Mouse (Mus musculus) heart, postnatal 0 days (tissue): ENCODE measurements at regions not wholly inside any gene's neighbourhood (a gene's known extent, or its start where the extent isn't known, plus 50 kb on each side); places are given as distances from the start of the nearest gene placed in this dataset.

Experiments
- ATAC-seq: fragments of 200-750 bp; cut with Nextera tagmentation; 2 replicates; pipeline ENCODE4 v1.8.0; 2017; ENCODE audit warnings: low read depth, moderate number of reproducible peaks, moderate library complexity; ENCODE audit not compliant: insufficient read depth
- DNase-seq: peaks from one replicate; pipeline ENCODE4 v3.0.0-alpha.2; 2016; ENCODE audit warnings: low spot score
- H3K27ac ChIP-seq: fragments of 300-500 bp; sonication (generic); 2 replicates; pipeline ENCODE4 v1.5.1; 2014; ENCODE audit warnings: low read depth, mild to moderate bottlenecking
- H3K27me3 ChIP-seq: fragments of 300-500 bp; sonication (generic); 2 replicates; pipeline ENCODE4 v1.6.1; 2014; ENCODE audit warnings: low read length, mixed read lengths; ENCODE audit not compliant: control insufficient read depth, insufficient read depth
- H3K36me3 ChIP-seq: fragments of 300-500 bp; sonication (generic); replicated peaks from 2 replicates; pipeline ENCODE4 v1.6.1; 2014; ENCODE audit warnings: low read length, mixed read lengths; ENCODE audit not compliant: control insufficient read depth, insufficient read depth
- H3K4me1 ChIP-seq: fragments of 300-500 bp; sonication (generic); 2 replicates; pipeline ENCODE4 v1.6.1; 2014; ENCODE audit warnings: antibody characterized with exemption; ENCODE audit not compliant: control insufficient read depth, insufficient read depth
- H3K4me2 ChIP-seq: fragments of 300-500 bp; sonication (generic); 2 replicates; pipeline ENCODE4 v1.6.1; 2014; ENCODE audit warnings: low read depth, mild to moderate bottlenecking, low read length, moderate library complexity
- H3K4me3 ChIP-seq: fragments of 300-500 bp; sonication (generic); 2 replicates; pipeline ENCODE4 v1.5.1; 2014; ENCODE audit warnings: low read depth, low read length
- H3K9ac ChIP-seq: fragments of 300-500 bp; sonication (generic); replicated peaks from 2 replicates; pipeline ENCODE4 v1.6.1; 2014; ENCODE audit warnings: low read depth, low read length, mixed read lengths
- H3K9me3 ChIP-seq: fragments of 300-500 bp; sonication (generic); replicated peaks from 2 replicates; pipeline ENCODE4 v1.6.1; 2016; ENCODE audit warnings: low read length; ENCODE audit not compliant: control insufficient read depth
- CTCF ChIP-seq: IDR thresholded peaks from 2 replicates; pipeline ENCODE4 v1.5.1; 2016; ENCODE audit warnings: antibody characterized with exemption, control low read depth, low read depth
- EP300 ChIP-seq: IDR thresholded peaks from 2 replicates; pipeline ENCODE4 v1.6.1; 2016; ENCODE audit warnings: antibody characterized with exemption, low read depth
- WGBS: fragments of 180-500 bp; shearing (Covaris S2); extraction: QIAGEN DNeasy Blood & Tissue Kit; methylation state at CpG from one replicate; pipeline ENCODE4 v1.1.7; 2014; 5-methylcytosine and 5-hydroxymethylcytosine counted together

DNA sequence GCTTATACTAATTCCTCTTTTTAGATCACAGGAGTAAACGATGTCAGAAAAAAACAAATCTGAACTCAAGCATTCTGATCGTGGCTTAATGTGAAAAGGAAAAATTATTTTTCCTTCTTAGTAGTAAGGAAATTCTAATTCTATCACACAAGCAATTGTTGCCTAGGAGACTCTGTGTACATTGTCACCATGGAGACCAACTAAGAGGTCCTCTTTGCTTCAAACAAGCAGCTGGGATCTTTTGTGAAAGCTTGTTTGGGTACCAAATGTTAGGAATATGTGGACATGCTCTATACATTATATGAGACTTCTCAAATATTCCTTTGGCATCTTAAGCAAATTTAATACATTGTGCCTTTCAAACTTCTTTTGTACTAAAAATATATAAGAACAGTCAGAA is 345.9 kb upstream of the Atp10a start:
- Histone ChIP-seq H3K4me2 (no peak overlapping the region), H3K36me3 (no peaks in the 10 kb centered on the region), H3K27me3 (no peaks in the 10 kb centered on the region), H3K4me3 (no peak overlapping the region), H3K4me1 (no peaks in the 10 kb centered on the region), H3K9me3 (no peaks in the 10 kb centered on the region), H3K9ac (no peak overlapping the region), H3K27ac (no peak overlapping the region)
- no peak for ATAC-seq
- no peak for DNase-seq
- WGBS: 62% methylated on average over 2 of the region's 2 CpGs
- no peak for TF ChIP-seq EP300
- no peak for TF ChIP-seq CTCF

DNA sequence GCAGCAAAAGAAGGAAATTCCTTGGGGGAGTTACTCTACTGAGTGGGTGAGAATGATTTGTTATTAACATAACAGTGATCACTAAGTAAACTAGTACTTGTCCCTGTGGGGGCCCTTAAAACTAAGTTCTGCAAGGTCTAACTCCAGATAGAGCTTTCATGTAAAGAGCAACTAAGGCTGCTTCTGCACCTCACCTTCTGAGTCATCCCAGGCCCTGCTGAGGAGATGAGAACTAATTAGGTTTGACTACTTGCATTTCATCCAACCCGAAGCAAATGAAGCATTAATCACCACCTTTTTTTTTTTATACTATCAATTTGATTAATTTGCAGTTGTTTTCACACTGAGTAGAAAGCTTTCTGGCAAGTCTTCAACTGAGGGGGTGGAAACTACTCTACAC is 333.6 kb upstream of the Atp10a start:
- ATAC-seq (no peak), DNase-seq (no peak)
- no peaks in the 10 kb centered on the region for H3K36me3 ChIP-seq
- no peak overlapping the region for H3K27ac ChIP-seq
- H3K4me3 ChIP-seq: no peak overlapping the region
- no peak overlapping the region for H3K9ac ChIP-seq
- H3K27me3 ChIP-seq: no peaks in the 10 kb centered on the region
- H3K4me1 ChIP-seq: no peaks in the 10 kb centered on the region
- H3K4me2 ChIP-seq: no peak overlapping the region
- TF ChIP-seq CTCF (no peak), EP300 (no peak)
- WGBS: 17% methylated on average over 1 of the region's 1 CpGs
- H3K9me3 ChIP-seq: no peaks in the 10 kb centered on the region

DNA sequence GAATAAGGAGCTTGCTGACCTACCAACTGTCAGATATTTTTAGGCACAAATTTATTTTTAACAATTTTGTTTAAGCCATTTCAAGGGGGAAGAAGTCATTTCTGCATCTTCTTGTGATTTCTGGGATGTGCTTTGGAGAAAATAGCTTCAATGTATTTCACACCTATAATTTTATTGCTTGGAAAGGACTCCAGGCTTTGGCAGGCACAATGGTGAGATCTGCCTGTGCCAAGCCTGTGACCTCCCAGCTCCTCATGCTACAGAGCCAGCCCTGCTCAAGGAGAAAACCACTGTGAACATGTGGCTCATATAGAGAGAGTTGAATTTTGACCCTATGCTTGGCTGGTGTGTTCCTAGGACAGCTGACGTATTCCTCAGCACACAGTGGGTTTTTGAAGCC is 288.6 kb upstream of the Atp10a start:
- TF ChIP-seq EP300 (no peak), CTCF (no peak)
- no peak overlapping the region for H3K27ac ChIP-seq
- H3K9me3 ChIP-seq: no peaks in the 10 kb centered on the region
- H3K4me3 ChIP-seq: no peak overlapping the region
- DNase-seq (no peak), ATAC-seq (no peak)
- no peaks in the 10 kb centered on the region for H3K27me3 ChIP-seq
- H3K4me2 ChIP-seq: no peak overlapping the region
- H3K36me3 ChIP-seq: no peaks in the 10 kb centered on the region
- no peaks in the 10 kb centered on the region for H3K4me1 ChIP-seq
- WGBS: 43% methylated on average over 1 of the region's 1 CpGs
- no peak overlapping the region for H3K9ac ChIP-seq

DNA sequence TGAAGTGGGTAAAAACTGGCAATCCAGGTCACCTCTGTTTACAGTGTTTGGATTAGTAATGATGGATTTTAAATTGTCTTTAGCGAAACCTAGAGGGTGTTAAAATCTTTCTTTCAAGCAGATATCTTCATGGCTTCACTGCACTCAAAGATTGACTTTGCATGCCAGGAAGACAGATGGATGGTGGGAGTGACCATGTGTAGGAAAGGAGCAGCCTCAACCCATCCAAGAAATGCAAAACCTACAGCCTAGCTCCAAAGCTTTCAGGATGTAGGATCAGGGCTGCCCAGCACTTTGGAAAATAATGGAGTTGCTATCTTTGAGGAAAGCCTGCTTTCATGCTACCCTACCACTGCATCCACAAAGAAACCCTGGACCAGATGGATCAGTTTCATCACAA is 272.6 kb upstream of the Atp10a start:
- H3K36me3 ChIP-seq: no peaks in the 10 kb centered on the region
- DNase-seq (no peak), ATAC-seq (no peak)
- no peak overlapping the region for H3K27ac ChIP-seq
- no peaks in the 10 kb centered on the region for H3K27me3 ChIP-seq
- 53% methylated on average over 1 of the region's 1 CpGs for WGBS
- no peaks in the 10 kb centered on the region for H3K4me1 ChIP-seq
- H3K9ac ChIP-seq: no peak overlapping the region
- no peak for TF ChIP-seq CTCF
- no peak for TF ChIP-seq EP300
- H3K4me2 ChIP-seq: no peak overlapping the region
- no peak overlapping the region for H3K4me3 ChIP-seq
- H3K9me3 ChIP-seq: no peaks in the 10 kb centered on the region

DNA sequence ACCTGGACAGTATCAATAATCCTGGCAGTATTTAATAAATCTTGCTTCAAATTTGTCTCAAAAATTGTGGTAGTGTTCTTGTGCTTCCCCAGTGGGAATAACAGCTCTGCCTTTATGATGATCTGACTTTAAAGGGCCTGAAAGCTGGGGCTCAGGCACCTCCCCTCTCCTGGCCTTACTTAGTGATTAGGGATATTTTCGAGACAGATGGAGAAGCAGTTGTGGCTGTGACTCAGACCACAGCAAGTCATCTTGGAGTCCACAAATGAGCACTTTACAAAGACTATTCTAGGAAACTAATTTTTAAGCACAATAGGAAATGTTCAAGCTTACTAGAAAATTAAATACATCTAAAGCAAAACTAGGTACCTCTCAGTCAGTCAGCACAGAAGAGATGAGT is 267.6 kb upstream of the Atp10a start:
- H3K4me1 ChIP-seq: no peaks in the 10 kb centered on the region
- no peaks in the 10 kb centered on the region for H3K9me3 ChIP-seq
- H3K27ac ChIP-seq: no peak overlapping the region
- ATAC-seq (no peak), DNase-seq (no peak)
- no peak overlapping the region for H3K4me2 ChIP-seq
- H3K36me3 ChIP-seq: no peaks in the 10 kb centered on the region
- no peak overlapping the region for H3K4me3 ChIP-seq
- no peaks in the 10 kb centered on the region for H3K27me3 ChIP-seq
- no peak overlapping the region for H3K9ac ChIP-seq
- no peak for TF ChIP-seq EP300
- TF ChIP-seq CTCF: no peak
- WGBS: 42% methylated on average over 1 of the region's 1 CpGs

DNA sequence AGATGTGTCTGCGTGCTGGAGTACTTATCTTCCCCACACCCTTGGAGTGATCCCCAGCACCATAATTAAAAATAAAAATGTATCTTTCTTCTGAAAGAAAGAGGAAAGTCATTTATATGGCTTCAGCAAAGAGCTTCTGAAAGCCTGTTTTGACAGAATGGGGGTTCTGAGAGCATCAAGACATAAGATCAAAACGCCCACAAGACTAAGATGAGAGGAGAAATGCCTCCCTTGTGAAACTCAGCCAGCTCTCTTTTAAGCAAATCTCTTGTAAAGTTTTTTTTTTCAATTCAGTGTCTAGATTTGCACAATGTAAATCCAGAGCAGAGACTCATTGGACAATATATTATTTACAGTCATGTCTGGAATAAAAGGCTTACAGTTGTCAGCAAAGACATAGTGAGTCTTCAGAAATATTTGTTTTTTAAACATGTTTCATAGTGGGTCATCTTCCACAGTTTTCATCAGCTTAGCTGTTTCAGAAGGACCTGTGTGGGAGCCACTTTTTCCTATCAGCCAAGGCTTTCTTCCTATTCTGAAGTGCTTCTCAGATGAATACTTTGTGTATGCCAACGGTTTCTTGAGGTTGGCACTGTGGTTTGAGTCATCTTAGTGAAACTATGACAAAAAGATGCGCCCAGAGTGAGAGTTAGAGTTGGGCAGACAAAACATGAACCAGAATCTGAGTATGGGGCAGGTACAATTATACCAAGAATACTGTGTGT is 263.4 kb upstream of the Atp10a start:
- no peak for TF ChIP-seq CTCF
- no peak for TF ChIP-seq EP300
- Histone ChIP-seq H3K27ac (no peak overlapping the region), H3K4me1 (0 out of 2 replicates have a peak, but pooled peaks cover under 1% of the 10 kb centered on the region), H3K4me3 (no peak overlapping the region), H3K27me3 (no peaks in the 10 kb centered on the region), H3K9me3 (no peaks in the 10 kb centered on the region), H3K36me3 (no peaks in the 10 kb centered on the region), H3K4me2 (no peak overlapping the region), H3K9ac (no peak overlapping the region)
- ATAC-seq: no peak
- DNase-seq: no peak
- 66% methylated on average over 4 of the region's 4 CpGs for WGBS
